Mouse (Mus musculus): ENCODE measurements around the gene Mecom. TPM values are rescaled to one million over a fixed set of nuclear protein-coding genes. Genes with fewer than 3 reads are reported as not detected.

Gene Mecom
- polyA plus RNA-seq, 1 experiment: 3.2 TPM

DNA sequence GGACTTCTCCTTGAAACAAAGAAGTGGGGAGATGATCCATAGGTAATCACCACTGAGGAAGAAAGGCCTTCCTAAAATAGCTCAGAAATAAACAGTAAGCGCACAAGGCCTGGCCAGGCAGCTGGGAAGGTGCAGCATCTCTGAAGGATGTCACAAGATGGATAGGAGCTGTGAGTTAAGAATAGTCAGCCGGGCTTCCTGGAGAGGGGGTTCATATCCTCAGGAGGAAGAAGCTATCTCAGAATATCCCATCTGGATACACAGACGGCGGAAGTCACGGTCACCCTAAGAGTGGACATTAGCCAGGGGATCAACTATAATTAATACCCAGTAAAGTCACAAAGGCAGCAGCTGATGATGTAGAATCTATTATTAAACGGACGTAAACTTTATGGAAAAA lies 471.3 kb downstream of the Mecom start:
- no peak overlapping the region for H3K27ac ChIP-seq (ENCODE audit: insufficient read depth, low read length)

DNA sequence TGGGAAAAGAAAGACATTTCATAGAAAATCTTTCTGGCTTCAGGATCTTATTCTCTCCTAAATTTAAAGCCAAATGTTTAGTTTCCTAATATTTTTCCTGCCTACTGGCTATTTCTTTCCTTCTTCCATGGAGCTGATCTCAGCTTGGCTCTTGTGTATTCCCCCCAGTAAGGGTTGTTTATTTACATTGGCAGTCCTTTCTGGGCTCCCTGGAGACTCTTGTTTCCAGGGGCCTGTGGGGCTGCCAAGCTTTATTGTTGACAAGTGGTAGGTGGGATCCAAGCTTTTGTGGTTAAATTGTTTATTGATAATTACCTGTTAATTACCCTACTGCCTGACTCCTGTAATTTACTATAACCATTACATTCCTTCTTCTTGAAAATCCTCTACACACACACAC lies 476.5 kb downstream of the Mecom start:
- TF ChIP-seq CTCF (IDR thresholded peaks at IDR 0.05; ENCODE audit: extremely low read depth, insufficient read depth, low read length) (no peak), POLR2A (IDR thresholded peaks at IDR 0.05; ENCODE audit: extremely low read depth, insufficient read depth, low read length) (no peak)
- Histone ChIP-seq H3K27ac (ENCODE audit: insufficient read depth, low read length) (no peak overlapping the region), H3K4me1 (ENCODE audit: control insufficient read depth, insufficient read depth, low read length) (no peaks in the 10 kb centered on the region), H3K4me3 (ENCODE audit: insufficient read depth, low read length) (no peak overlapping the region)

More for the DNA sequence above, 471.3 kb downstream of the Mecom start:
- no peak overlapping the region for H3K4me3 ChIP-seq (ENCODE audit: insufficient read depth, low read length)
- TF ChIP-seq CTCF (IDR thresholded peaks at IDR 0.05; ENCODE audit: extremely low read depth, insufficient read depth, low read length) (no peak), POLR2A (IDR thresholded peaks at IDR 0.05; ENCODE audit: extremely low read depth, insufficient read depth, low read length) (no peak)
- H3K4me1 ChIP-seq (ENCODE audit: control insufficient read depth, insufficient read depth, low read length): no peaks in the 10 kb centered on the region

DNA sequence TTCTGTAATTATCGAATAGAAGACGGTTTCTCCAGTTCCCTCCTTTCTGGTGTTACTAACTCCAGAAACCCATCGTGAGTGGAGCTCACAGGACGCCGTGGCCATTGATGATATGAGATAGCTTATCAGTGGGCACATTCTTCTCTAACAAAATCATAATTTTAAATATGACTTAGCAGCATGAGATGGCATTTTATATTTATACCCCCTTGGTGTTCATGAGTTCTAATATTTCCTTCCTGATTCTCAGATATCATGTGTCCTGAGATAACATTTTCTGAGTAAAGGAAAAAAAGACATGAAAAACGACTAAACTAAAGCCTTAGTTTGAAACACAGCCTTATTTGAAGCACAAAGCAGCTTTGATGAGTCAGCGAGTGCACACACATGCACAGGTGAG lies 481.3 kb downstream of the Mecom start:
- TF ChIP-seq CTCF (IDR thresholded peaks at IDR 0.05; ENCODE audit: extremely low read depth, insufficient read depth, low read length) (no peak), POLR2A (IDR thresholded peaks at IDR 0.05; ENCODE audit: extremely low read depth, insufficient read depth, low read length) (no peak)
- Histone ChIP-seq H3K27ac (ENCODE audit: insufficient read depth, low read length) (no peak overlapping the region), H3K4me3 (ENCODE audit: insufficient read depth, low read length) (no peak overlapping the region), H3K4me1 (ENCODE audit: control insufficient read depth, insufficient read depth, low read length) (no peaks in the 10 kb centered on the region)

DNA sequence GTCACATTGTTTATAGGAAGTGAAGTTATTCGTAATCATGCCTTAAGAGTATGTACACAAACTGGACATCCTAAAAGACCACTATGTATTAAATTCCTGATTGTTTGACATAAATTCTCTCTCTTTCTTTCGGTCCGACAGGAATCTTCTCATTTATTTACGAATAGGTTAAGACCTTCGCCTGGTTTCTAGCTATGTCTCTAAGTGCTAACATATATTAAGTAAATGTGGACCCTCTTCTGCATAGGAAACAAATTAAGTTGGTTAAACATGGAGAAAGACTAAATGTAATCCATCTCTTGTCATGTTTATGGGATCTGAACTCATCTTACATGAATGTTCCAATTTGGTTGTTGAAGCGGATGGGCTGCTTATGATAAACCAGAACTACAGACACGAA lies 487.8 kb downstream of the Mecom start:
- Histone ChIP-seq H3K4me1 (ENCODE audit: control insufficient read depth, insufficient read depth, low read length) (no peaks in the 10 kb centered on the region), H3K4me3 (ENCODE audit: insufficient read depth, low read length) (no peak overlapping the region), H3K27ac (ENCODE audit: insufficient read depth, low read length) (no peak overlapping the region)
- TF ChIP-seq POLR2A (IDR thresholded peaks at IDR 0.05; ENCODE audit: extremely low read depth, insufficient read depth, low read length) (no peak), CTCF (IDR thresholded peaks at IDR 0.05; ENCODE audit: extremely low read depth, insufficient read depth, low read length) (no peak)

DNA sequence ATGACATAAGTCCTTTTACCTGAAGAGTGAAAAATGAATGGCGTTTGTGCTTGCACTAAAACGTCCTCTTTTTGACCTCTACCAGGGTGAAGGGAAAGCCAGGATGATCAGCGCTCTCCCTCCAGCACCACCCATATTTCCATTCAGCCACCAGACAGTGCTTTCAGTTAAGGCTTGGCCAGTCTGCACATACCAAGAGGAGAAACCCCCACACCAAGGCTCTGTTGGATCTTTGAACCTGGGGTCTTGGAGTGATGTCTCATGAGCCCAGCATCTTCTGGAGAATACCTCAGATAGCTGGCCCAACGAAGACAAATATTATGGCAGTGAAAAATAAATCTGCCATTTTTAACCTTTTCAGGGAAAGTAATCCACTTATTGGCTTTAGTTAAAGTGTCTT lies 488.2 kb downstream of the Mecom start:
- Histone ChIP-seq H3K4me3 (ENCODE audit: insufficient read depth, low read length) (no peak overlapping the region), H3K4me1 (ENCODE audit: control insufficient read depth, insufficient read depth, low read length) (no peaks in the 10 kb centered on the region), H3K27ac (ENCODE audit: insufficient read depth, low read length) (no peak overlapping the region)
- TF ChIP-seq POLR2A (IDR thresholded peaks at IDR 0.05; ENCODE audit: extremely low read depth, insufficient read depth, low read length): no peak
- TF ChIP-seq CTCF (IDR thresholded peaks at IDR 0.05; ENCODE audit: extremely low read depth, insufficient read depth, low read length): no peak

DNA sequence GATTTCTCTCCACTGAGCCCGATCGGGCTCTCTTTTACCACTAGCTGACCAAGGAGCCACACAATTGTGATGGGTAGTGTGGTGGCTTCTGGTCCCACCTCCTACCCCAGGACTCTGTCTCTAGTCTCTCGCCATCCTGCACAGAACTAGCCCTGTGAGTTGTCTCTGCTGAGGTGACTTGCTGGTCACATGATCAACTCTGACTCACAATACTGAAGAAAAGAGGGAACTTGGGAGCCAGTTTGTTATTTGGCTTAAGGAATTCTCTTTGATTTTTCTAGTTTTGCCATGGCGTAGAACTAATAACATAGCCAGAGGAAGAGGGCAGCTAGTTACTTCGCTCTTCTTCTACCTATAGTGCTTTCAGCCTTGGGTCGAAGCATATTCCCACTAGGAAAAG lies 496.5 kb downstream of the Mecom start:
- TF ChIP-seq CTCF (IDR thresholded peaks at IDR 0.05; ENCODE audit: extremely low read depth, insufficient read depth, low read length) (no peak), POLR2A (IDR thresholded peaks at IDR 0.05; ENCODE audit: extremely low read depth, insufficient read depth, low read length) (no peak)
- Histone ChIP-seq H3K4me1 (ENCODE audit: control insufficient read depth, insufficient read depth, low read length) (no peaks in the 10 kb centered on the region), H3K4me3 (ENCODE audit: insufficient read depth, low read length) (no peak overlapping the region), H3K27ac (ENCODE audit: insufficient read depth, low read length) (no peak overlapping the region)

DNA sequence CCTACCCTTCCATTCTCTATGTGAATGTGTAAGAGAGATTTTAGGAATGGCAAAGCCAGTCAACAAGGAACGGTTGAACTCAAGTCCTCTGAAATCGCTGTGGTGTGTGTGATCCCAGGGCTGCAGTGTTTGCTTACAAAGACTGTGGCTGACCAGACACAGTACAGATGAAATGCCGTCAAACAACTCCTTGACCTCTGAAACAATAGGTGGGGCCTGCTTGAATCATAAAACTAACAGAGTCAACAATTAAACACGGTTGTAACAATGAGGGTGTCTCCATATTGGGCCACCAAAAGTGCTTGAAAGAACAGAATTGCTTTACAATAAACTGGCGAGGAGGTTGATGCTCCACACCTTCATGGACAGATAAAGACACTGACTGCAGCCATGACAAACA lies 497.0 kb downstream of the Mecom start:
- Histone ChIP-seq H3K4me3 (ENCODE audit: insufficient read depth, low read length) (no peak overlapping the region), H3K27ac (ENCODE audit: insufficient read depth, low read length) (no peak overlapping the region), H3K4me1 (ENCODE audit: control insufficient read depth, insufficient read depth, low read length) (no peaks in the 10 kb centered on the region)
- no peak for TF ChIP-seq CTCF (IDR thresholded peaks at IDR 0.05; ENCODE audit: extremely low read depth, insufficient read depth, low read length)
- no peak for TF ChIP-seq POLR2A (IDR thresholded peaks at IDR 0.05; ENCODE audit: extremely low read depth, insufficient read depth, low read length)

DNA sequence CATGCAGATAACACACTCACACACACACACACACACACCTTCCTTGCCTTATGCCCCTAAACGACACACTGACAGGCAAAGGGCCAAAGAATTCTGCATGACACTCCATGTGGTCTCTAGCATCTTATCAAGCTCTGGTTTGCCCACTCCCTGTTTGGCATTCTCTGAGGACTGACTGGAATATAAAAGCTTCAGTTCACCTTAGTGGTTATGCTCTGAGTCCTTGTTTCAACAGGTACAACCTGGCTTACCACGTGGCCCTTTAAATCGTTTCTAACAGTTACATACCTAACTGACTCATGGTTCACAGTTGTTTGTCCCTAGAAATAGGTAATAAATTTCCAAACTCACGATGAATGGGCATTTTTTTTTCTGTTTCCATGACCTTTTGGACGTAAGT lies 499.0 kb downstream of the Mecom start:
- TF ChIP-seq CTCF (IDR thresholded peaks at IDR 0.05; ENCODE audit: extremely low read depth, insufficient read depth, low read length) (no peak), POLR2A (IDR thresholded peaks at IDR 0.05; ENCODE audit: extremely low read depth, insufficient read depth, low read length) (no peak)
- no peak overlapping the region for H3K4me3 ChIP-seq (ENCODE audit: insufficient read depth, low read length)
- no peak overlapping the region for H3K27ac ChIP-seq (ENCODE audit: insufficient read depth, low read length)
- no peaks in the 10 kb centered on the region for H3K4me1 ChIP-seq (ENCODE audit: control insufficient read depth, insufficient read depth, low read length)

DNA sequence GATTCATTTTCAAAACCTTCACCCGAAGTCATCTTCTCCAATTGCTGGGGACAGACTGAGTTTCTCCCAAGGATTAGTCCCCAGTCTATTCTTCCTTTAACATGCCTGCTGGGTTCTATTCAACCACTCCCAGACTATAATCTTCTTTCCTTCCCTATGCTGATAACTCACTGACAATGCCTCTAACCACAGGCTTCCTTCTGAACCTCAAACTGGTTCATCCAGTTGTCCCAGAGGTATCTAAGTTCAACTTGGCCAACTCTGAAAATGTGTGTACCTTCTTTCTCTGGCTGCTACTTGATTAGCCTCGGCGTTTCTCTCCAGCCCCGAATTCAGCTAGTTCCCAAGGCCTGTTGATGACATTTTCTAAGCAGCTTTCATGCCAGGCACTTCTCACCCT lies 499.7 kb downstream of the Mecom start:
- TF ChIP-seq POLR2A (IDR thresholded peaks at IDR 0.05; ENCODE audit: extremely low read depth, insufficient read depth, low read length): no peak
- no peaks in the 10 kb centered on the region for H3K4me1 ChIP-seq (ENCODE audit: control insufficient read depth, insufficient read depth, low read length)
- no peak overlapping the region for H3K4me3 ChIP-seq (ENCODE audit: insufficient read depth, low read length)
- no peak overlapping the region for H3K27ac ChIP-seq (ENCODE audit: insufficient read depth, low read length)

DNA sequence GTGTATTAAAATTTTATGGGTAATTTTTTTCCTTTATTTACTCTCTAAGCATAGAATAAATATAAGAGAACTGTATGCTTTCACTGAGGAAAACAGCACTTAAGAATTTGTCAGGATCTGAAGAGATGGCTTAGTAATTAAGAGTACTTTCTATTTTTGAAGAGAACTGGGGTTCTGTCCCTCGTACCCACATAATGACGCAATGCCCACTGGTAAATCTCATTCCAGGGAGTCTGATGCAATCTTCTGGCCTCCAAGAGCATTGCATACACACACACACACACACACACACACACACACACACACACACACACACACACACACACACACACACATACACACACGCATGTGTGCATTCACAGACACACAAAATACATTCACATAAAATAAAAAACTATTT lies 504.3 kb downstream of the Mecom start:
- Histone ChIP-seq H3K4me3 (ENCODE audit: insufficient read depth, low read length) (no peak overlapping the region), H3K27ac (ENCODE audit: insufficient read depth, low read length) (no peak overlapping the region), H3K4me1 (ENCODE audit: control insufficient read depth, insufficient read depth, low read length) (no peaks in the 10 kb centered on the region)
- TF ChIP-seq CTCF (IDR thresholded peaks at IDR 0.05; ENCODE audit: extremely low read depth, insufficient read depth, low read length): no peak
- no peak for TF ChIP-seq POLR2A (IDR thresholded peaks at IDR 0.05; ENCODE audit: extremely low read depth, insufficient read depth, low read length)

DNA sequence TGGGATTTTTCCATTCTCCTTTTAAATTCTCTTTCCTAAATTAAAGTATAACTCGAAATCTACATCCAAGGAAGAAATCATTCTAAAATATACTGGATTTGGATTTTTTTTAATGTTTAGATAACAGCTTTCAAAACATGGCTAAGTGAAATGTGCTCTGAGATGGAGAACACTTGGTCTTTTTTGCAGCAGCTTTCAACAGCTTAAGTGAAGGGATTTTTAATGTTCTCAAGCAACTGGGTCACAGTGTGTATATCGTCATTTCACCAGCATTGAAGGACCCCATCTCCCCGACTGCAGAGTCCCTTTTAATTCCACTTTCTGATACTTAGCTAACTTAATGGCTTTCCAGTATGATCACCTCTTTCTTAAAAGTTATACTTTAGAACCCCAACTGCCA lies 509.3 kb downstream of the Mecom start:
- Histone ChIP-seq H3K4me1 (ENCODE audit: control insufficient read depth, insufficient read depth, low read length) (no peaks in the 10 kb centered on the region), H3K27ac (ENCODE audit: insufficient read depth, low read length) (no peak overlapping the region), H3K4me3 (ENCODE audit: insufficient read depth, low read length) (no peak overlapping the region)
- no peak for TF ChIP-seq POLR2A (IDR thresholded peaks at IDR 0.05; ENCODE audit: extremely low read depth, insufficient read depth, low read length)

All from cortical plate, adult 2 months (tissue).